Mouse (Mus musculus): ENCODE measurements around the gene Itpr1. TPM values are rescaled to one million over a fixed set of nuclear protein-coding genes. Genes with fewer than 3 reads are reported as not detected.

Gene Itpr1
- polyA plus RNA-seq, 1 experiment from 2014 or later: 9.1 TPM

DNA sequence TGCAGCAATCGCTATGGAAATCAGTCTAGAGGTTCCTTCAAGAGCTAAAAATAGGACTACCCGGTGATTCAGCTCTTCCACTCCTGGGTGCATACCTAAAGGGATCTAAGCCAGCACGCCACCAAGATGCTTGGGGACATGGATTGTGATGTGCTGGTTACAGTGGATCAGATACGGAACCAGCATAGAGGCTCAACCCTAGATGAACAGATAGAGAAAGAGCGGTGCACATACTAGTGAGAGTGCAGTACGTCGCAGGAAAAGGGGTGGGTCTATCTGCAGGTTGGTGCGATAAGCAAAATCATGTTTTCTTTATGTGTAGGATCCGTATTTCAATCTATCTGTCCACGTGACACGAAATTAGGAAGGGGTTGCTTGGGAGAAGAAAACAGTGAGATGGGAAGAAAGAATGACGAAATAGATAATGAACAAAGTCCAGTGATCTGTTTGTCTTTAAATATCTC, 113.1 kb downstream of the Itpr1 start:
- DNase-seq (ENCODE audit: low spot score) (no peak), ATAC-seq (ENCODE audit: low read depth) (no peak)
- no peak overlapping the region for H3K9ac ChIP-seq (ENCODE audit: low read depth, low read length)
- H3K36me3 ChIP-seq (ENCODE audit: control insufficient read depth, insufficient read depth, low read length): no peaks in the 10 kb centered on the region
- H3K27ac ChIP-seq (replicated peaks; ENCODE audit: low read depth, low read length): no peak overlapping the region
- H3K4me2 ChIP-seq (ENCODE audit: low read depth, low read length): no peak overlapping the region
- no peaks in the 10 kb centered on the region for H3K9me3 ChIP-seq (ENCODE audit: control insufficient read depth, low read length)
- WGBS: 93% methylated on average over 12 of the region's 12 CpGs
- no peak overlapping the region for H3K4me3 ChIP-seq (ENCODE audit: low read depth, low read length)
- H3K4me1 ChIP-seq (ENCODE audit: control insufficient read depth, insufficient read depth, low read length): no peaks in the 10 kb centered on the region
- H3K27me3 ChIP-seq (replicated peaks; ENCODE audit: control insufficient read depth, insufficient read depth, low read length): no peaks in the 10 kb centered on the region

DNA sequence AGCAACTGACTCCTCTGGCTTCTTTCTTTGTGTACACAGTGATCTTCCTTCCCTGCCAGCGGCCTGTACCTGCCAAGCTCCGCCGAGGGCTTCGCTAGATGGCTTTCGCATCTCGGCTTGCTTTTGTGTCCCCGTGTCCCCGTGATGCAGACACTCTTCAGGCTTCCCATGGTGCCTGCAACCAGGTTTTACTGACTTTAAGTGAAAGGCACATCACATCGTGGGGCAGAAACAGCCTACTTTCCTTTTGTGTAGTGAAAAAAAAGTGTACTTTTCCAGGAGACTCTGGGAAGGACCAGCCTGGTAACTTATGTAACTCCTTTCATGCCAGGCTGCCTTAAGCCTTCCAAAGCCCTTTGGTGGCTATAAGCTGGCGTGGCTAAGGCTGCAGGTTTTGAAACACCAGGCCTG, 113.9 kb downstream of the Itpr1 start:
- Histone ChIP-seq H3K9ac (ENCODE audit: low read depth, low read length) (no peak overlapping the region), H3K4me3 (ENCODE audit: low read depth, low read length) (no peak overlapping the region), H3K27ac (replicated peaks; ENCODE audit: low read depth, low read length) (no peak overlapping the region), H3K27me3 (replicated peaks; ENCODE audit: control insufficient read depth, insufficient read depth, low read length) (no peaks in the 10 kb centered on the region), H3K4me1 (ENCODE audit: control insufficient read depth, insufficient read depth, low read length) (no peaks in the 10 kb centered on the region; the same call in 1 of the 2 replicates), H3K36me3 (ENCODE audit: control insufficient read depth, insufficient read depth, low read length) (no peaks in the 10 kb centered on the region), H3K4me2 (ENCODE audit: low read depth, low read length) (no peak overlapping the region), H3K9me3 (ENCODE audit: control insufficient read depth, low read length) (no peaks in the 10 kb centered on the region)
- 82% methylated on average over 10 of the region's 10 CpGs for WGBS
- no peak for ATAC-seq (ENCODE audit: low read depth)
- no peak for DNase-seq (ENCODE audit: low spot score)

DNA sequence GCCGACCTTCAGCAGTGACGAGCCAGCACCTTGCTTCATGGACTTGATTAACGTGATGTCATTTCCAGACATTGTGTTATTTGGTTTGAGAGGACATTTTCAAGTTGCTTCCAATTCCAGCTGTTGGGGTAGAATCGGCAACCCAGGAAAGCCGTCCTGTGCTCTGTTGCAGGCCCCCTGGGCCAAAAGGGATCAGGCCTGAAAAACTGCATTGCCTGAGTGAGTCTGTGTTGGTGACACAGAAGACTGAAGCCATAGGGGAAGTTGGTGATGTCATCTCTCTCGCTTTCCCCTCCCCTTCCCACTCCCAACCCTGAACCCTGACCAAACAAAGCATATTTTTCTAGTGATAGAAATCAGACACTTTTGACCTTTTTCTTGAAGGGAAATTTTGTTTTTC, 114.7 kb downstream of the Itpr1 start:
- Histone ChIP-seq H3K4me1 (ENCODE audit: control insufficient read depth, insufficient read depth, low read length) (no peaks in the 10 kb centered on the region; the same call in 1 of the 2 replicates), H3K27me3 (replicated peaks; ENCODE audit: control insufficient read depth, insufficient read depth, low read length) (no peaks in the 10 kb centered on the region), H3K4me2 (ENCODE audit: low read depth, low read length) (no peak overlapping the region), H3K9me3 (ENCODE audit: control insufficient read depth, low read length) (no peaks in the 10 kb centered on the region), H3K9ac (ENCODE audit: low read depth, low read length) (no peak overlapping the region), H3K36me3 (ENCODE audit: control insufficient read depth, insufficient read depth, low read length) (no peaks in the 10 kb centered on the region), H3K27ac (replicated peaks; ENCODE audit: low read depth, low read length) (no peak overlapping the region), H3K4me3 (ENCODE audit: low read depth, low read length) (no peak overlapping the region)
- DNase-seq (ENCODE audit: low spot score) (no peak), ATAC-seq (ENCODE audit: low read depth) (no peak)
- WGBS: 69% methylated on average over 6 of the region's 6 CpGs

DNA sequence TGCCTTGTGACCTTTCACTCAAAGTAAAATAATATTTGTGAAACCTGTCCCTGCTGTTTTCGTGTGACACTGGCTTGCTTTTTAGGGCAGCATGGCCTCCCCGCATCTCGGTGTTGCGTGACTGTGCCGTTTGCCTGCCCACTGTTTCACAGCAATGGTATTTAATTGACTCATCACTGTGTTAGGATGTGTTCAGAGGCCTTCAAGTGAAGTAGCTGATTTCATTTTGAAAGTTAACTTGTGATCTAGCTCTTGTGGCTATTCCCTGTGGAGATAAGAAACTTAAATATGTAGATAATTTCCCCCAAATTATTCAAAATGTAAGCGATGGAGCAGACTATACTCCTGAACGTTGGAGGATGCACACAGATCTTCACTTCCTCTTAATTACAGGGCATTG, 115.4 kb downstream of the Itpr1 start:
- ATAC-seq (ENCODE audit: low read depth): no peak
- 77% methylated on average over 7 of the region's 7 CpGs for WGBS
- Histone ChIP-seq H3K4me1 (ENCODE audit: control insufficient read depth, insufficient read depth, low read length) (no peaks in the 10 kb centered on the region; the same call in 1 of the 2 replicates), H3K27me3 (replicated peaks; ENCODE audit: control insufficient read depth, insufficient read depth, low read length) (no peaks in the 10 kb centered on the region), H3K36me3 (ENCODE audit: control insufficient read depth, insufficient read depth, low read length) (no peaks in the 10 kb centered on the region), H3K9ac (ENCODE audit: low read depth, low read length) (no peak overlapping the region), H3K27ac (replicated peaks; ENCODE audit: low read depth, low read length) (no peak overlapping the region), H3K9me3 (ENCODE audit: control insufficient read depth, low read length) (no peaks in the 10 kb centered on the region), H3K4me3 (ENCODE audit: low read depth, low read length) (no peak overlapping the region), H3K4me2 (ENCODE audit: low read depth, low read length) (no peak overlapping the region)
- no peak for DNase-seq (ENCODE audit: low spot score)

DNA sequence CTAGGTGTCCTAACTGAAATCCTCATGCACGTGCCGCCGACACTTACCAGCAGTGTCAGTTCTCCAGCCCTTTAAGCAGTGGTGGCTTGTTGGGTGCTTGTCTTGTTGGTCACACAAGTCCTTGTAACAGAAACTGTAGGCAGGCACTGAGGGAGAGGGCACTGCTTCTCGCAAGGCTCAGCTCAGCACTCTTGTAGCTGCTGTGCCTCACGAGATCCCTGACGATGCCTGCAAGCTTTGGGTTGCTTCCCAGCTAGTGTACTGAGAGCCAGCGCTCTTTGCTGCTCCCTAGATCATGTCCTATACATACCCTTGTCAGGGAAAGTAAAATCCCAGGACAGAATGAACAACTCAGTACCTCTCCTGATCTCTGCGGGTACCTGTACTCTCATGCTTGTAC, 117.6 kb downstream of the Itpr1 start:
- H3K27ac ChIP-seq (replicated peaks; ENCODE audit: low read depth, low read length): no peak overlapping the region
- no peaks in the 10 kb centered on the region for H3K27me3 ChIP-seq (replicated peaks; ENCODE audit: control insufficient read depth, insufficient read depth, low read length)
- H3K4me1 ChIP-seq (ENCODE audit: control insufficient read depth, insufficient read depth, low read length): peaks cover 3% of the 10 kb centered on the region; the same call in 1 of the 2 replicates
- no peak overlapping the region for H3K4me2 ChIP-seq (ENCODE audit: low read depth, low read length)
- DNase-seq (ENCODE audit: low spot score) (no peak), ATAC-seq (ENCODE audit: low read depth) (no peak)
- no peak overlapping the region for H3K9ac ChIP-seq (ENCODE audit: low read depth, low read length)
- no peak overlapping the region for H3K4me3 ChIP-seq (ENCODE audit: low read depth, low read length)
- no peaks in the 10 kb centered on the region for H3K36me3 ChIP-seq (ENCODE audit: control insufficient read depth, insufficient read depth, low read length)
- WGBS: 91% methylated on average over 8 of the region's 8 CpGs
- H3K9me3 ChIP-seq (ENCODE audit: control insufficient read depth, low read length): no peaks in the 10 kb centered on the region

DNA sequence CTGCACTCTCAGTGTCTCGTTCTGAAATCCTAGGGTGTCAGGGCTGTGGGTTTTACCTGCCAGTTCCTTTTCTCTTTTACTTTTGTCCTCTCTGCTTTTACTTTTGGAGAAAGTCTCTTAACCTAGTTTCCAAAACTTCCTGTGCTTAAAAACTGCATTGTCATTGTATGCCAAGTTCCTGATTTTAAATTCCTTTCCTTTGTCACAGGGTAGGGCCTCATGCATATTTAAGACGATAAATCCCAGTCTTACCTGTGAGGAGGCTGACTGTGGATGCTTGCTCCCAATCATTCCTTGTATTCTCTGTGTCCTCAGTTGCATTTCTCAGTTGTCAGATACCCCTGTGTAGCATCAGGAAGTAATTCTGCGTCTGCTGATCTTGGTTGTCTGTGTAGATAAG, 118.4 kb downstream of the Itpr1 start:
- H3K4me2 ChIP-seq (ENCODE audit: low read depth, low read length): no peak overlapping the region
- no peak overlapping the region for H3K27ac ChIP-seq (replicated peaks; ENCODE audit: low read depth, low read length)
- peaks cover 3% of the 10 kb centered on the region; the same call in 1 of the 2 replicates for H3K4me1 ChIP-seq (ENCODE audit: control insufficient read depth, insufficient read depth, low read length)
- H3K4me3 ChIP-seq (ENCODE audit: low read depth, low read length): no peak overlapping the region
- no peaks in the 10 kb centered on the region for H3K36me3 ChIP-seq (ENCODE audit: control insufficient read depth, insufficient read depth, low read length)
- ATAC-seq (ENCODE audit: low read depth) (no peak), DNase-seq (ENCODE audit: low spot score) (no peak)
- H3K9me3 ChIP-seq (ENCODE audit: control insufficient read depth, low read length): no peaks in the 10 kb centered on the region
- no peak overlapping the region for H3K9ac ChIP-seq (ENCODE audit: low read depth, low read length)
- H3K27me3 ChIP-seq (replicated peaks; ENCODE audit: control insufficient read depth, insufficient read depth, low read length): no peaks in the 10 kb centered on the region
- WGBS: 72% methylated on average over 3 of the region's 3 CpGs

DNA sequence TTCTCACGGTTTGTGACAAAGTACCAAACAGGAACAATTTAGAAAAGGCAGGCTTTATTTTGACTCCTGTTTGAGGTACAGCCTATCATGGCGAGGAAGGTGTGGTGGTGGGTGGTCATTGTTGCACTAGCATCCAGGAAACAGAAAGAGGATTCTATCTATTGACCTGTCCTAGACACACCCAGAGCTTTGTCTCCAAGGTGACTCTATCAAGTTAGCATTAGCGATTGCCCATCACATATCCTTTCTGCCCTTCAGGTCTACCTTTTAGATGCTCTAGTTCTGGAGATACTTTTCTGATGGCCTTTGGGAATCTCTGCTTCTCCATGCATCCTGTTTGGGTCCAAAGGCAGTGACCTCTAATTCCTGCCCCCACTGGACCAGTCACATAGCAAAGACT, 121.2 kb downstream of the Itpr1 start:
- 80% methylated on average over 3 of the region's 3 CpGs for WGBS
- H3K4me2 ChIP-seq (ENCODE audit: low read depth, low read length): no peak overlapping the region
- no peaks in the 10 kb centered on the region for H3K27me3 ChIP-seq (replicated peaks; ENCODE audit: control insufficient read depth, insufficient read depth, low read length)
- no peak overlapping the region for H3K4me3 ChIP-seq (ENCODE audit: low read depth, low read length)
- ATAC-seq (ENCODE audit: low read depth) (no peak), DNase-seq (ENCODE audit: low spot score) (no peak)
- no peaks in the 10 kb centered on the region for H3K9me3 ChIP-seq (ENCODE audit: control insufficient read depth, low read length)
- H3K36me3 ChIP-seq (ENCODE audit: control insufficient read depth, insufficient read depth, low read length): no peaks in the 10 kb centered on the region
- H3K9ac ChIP-seq (ENCODE audit: low read depth, low read length): no peak overlapping the region
- no peak overlapping the region for H3K27ac ChIP-seq (replicated peaks; ENCODE audit: low read depth, low read length)
- H3K4me1 ChIP-seq (ENCODE audit: control insufficient read depth, insufficient read depth, low read length): peaks cover 3% of the 10 kb centered on the region; the same call in 1 of the 2 replicates

DNA sequence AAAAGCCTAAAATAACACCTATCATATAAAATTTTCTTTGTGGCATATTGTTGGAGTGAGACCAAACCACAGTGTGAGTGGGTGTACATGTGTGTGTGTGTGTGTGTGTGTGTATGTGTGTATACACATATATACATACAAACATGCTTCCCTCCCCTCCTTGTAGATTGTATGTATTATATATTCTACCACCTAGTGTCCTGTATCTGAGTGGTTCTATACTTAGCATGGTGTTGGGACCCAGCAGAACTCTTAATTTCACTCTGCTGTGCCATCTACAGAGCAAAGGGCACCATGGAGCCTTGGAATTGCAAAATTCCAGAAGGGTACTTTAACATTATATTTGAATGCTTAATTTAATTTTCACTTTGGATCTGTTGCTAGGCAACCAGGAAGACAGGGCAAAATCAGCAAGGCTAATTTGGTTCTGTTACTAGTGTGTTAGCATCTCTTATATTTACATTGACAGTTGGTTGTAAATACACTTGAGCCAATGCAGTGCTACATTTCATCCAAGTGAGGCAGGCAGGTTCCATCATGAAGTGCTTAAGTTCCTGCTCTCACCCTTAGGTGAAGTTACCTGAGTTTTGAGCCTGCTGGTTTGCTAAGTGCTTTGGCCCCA, 122.4 kb downstream of the Itpr1 start:
- Histone ChIP-seq H3K4me1 (ENCODE audit: control insufficient read depth, insufficient read depth, low read length) (peaks cover 3% of the 10 kb centered on the region; the same call in 1 of the 2 replicates), H3K27me3 (replicated peaks; ENCODE audit: control insufficient read depth, insufficient read depth, low read length) (no peaks in the 10 kb centered on the region), H3K9ac (ENCODE audit: low read depth, low read length) (no peak overlapping the region), H3K4me3 (ENCODE audit: low read depth, low read length) (no peak overlapping the region), H3K9me3 (ENCODE audit: control insufficient read depth, low read length) (no peaks in the 10 kb centered on the region), H3K36me3 (ENCODE audit: control insufficient read depth, insufficient read depth, low read length) (no peaks in the 10 kb centered on the region), H3K27ac (replicated peaks; ENCODE audit: low read depth, low read length) (no peak overlapping the region), H3K4me2 (ENCODE audit: low read depth, low read length) (no peak overlapping the region)
- DNase-seq (ENCODE audit: low spot score): no peak
- ATAC-seq (ENCODE audit: low read depth): no peak

DNA sequence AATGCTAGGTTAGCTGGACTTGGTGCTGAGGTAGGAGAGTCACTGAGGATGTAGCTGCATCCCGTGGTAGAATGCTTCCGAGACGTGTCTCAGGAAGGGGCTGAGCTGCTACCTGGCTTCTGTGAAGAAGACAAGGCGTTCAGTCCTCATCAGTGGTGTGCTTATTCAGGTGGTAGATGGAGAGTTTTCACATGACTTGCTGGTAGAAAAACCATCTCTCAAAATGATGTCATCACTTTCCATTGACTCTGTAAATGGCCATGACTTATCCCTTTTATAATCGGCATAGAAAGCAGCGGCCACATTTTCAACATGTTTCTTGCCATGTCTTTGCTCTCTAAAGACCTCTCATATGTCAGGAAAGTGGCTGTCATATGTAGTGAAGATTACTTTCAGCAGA, 123.6 kb downstream of the Itpr1 start:
- Histone ChIP-seq H3K27ac (replicated peaks; ENCODE audit: low read depth, low read length) (no peak overlapping the region), H3K9ac (ENCODE audit: low read depth, low read length) (no peak overlapping the region), H3K9me3 (ENCODE audit: control insufficient read depth, low read length) (no peaks in the 10 kb centered on the region), H3K4me3 (ENCODE audit: low read depth, low read length) (no peak overlapping the region), H3K4me1 (ENCODE audit: control insufficient read depth, insufficient read depth, low read length) (peaks cover 3% of the 10 kb centered on the region; the same call in 1 of the 2 replicates), H3K36me3 (ENCODE audit: control insufficient read depth, insufficient read depth, low read length) (no peaks in the 10 kb centered on the region), H3K4me2 (ENCODE audit: low read depth, low read length) (no peak overlapping the region), H3K27me3 (replicated peaks; ENCODE audit: control insufficient read depth, insufficient read depth, low read length) (no peaks in the 10 kb centered on the region)
- 93% methylated on average over 6 of the region's 6 CpGs for WGBS
- ATAC-seq (ENCODE audit: low read depth) (no peak), DNase-seq (ENCODE audit: low spot score) (no peak)
